Mouse (Mus musculus) limb, embryonic 15.5 days (tissue): ENCODE measurements around the gene Azgp1. TPM values are rescaled to one million over a fixed set of nuclear protein-coding genes. Genes with fewer than 3 reads are reported as not detected.
"Not testable (repeated sequence)": the region's sequence is repeated elsewhere in the genome, so short reads cannot be mapped to it uniquely, and the experiment has no call there.

Experiments used
- ATAC-seq: fragments of 200-750 bp; cut with Nextera tagmentation; 2 replicates; pipeline ENCODE4 v1.8.0; 2017; ENCODE audit warnings: low read depth, moderate TSS enrichment; ENCODE audit not compliant: insufficient number of reproducible peaks, low FRiP score, low TSS enrichment
- H3K27ac ChIP-seq: fragments of 300-500 bp; sonication (generic); 2 replicates; pipeline ENCODE4 v1.5.1; 2015; ENCODE audit warnings: moderate library complexity, mild to moderate bottlenecking, inconsistent platforms
- H3K27me3 ChIP-seq: fragments of 300-500 bp; sonication (generic); 2 replicates; pipeline ENCODE4 v1.6.1; 2015; ENCODE audit warnings: inconsistent platforms
- H3K36me3 ChIP-seq: fragments of 300-500 bp; sonication (generic); 2 replicates; pipeline ENCODE4 v1.6.1; 2015; ENCODE audit warnings: inconsistent platforms
- H3K4me1 ChIP-seq: fragments of 300-500 bp; sonication (generic); 2 replicates; pipeline ENCODE4 v1.6.1; 2015; ENCODE audit warnings: inconsistent platforms
- H3K4me2 ChIP-seq: fragments of 300-500 bp; sonication (generic); 2 replicates; pipeline ENCODE4 v1.6.1; 2015; ENCODE audit warnings: mild to moderate bottlenecking, inconsistent platforms
- H3K4me3 ChIP-seq: fragments of 300-500 bp; sonication (generic); 2 replicates; pipeline ENCODE4 v1.5.1; 2015; ENCODE audit warnings: mild to moderate bottlenecking, inconsistent platforms
- H3K9ac ChIP-seq: fragments of 300-500 bp; sonication (generic); 2 replicates; pipeline ENCODE4 v1.6.1; 2015; ENCODE audit warnings: inconsistent platforms
- H3K9me3 ChIP-seq: fragments of 300-500 bp; sonication (generic); 2 replicates; pipeline ENCODE4 v1.6.1; 2016; ENCODE audit warnings: inconsistent platforms
- WGBS: fragments of 180-500 bp; shearing (Covaris S2); methylation state at CpG from one replicate; pipeline ENCODE4 v1.1.7; 2015; 5-methylcytosine and 5-hydroxymethylcytosine counted together
- polyA plus RNA-seq: library from polyadenylated mRNA; unstranded; fragments of >200 nt; fragmentation: Nextera tagmentation; extraction: Ambion mirVana; gene quantifications from 2 replicates; pipeline ENCODE4 v1.2.1, GENCODE M21; 2015

The Azgp1 gene
- polyA plus RNA-seq, 1 experiment from 2014 or later, result not detected

GRCm38 (mm10) chr5:137974724-137975123, 6.6 kb upstream of the Azgp1 start:
- WGBS, result 66% methylated on average over 3 of the region's 3 CpGs
- Histone ChIP-seq H3K4me3 (no peak overlapping the region), H3K27me3 (no peaks in the 10 kb centered on the region), H3K36me3 (no peaks in the 10 kb centered on the region), H3K27ac (no peak overlapping the region), H3K9ac (no peak overlapping the region), H3K4me2 (no peak overlapping the region), H3K4me1 (no peaks in the 10 kb centered on the region), H3K9me3 (no peaks in the 10 kb centered on the region)
- no peak for ATAC-seq

GRCm38 (mm10) chr5:137975434-137975833, 5.9 kb upstream of the Azgp1 start:
- ATAC-seq, result no peak
- Histone ChIP-seq H3K4me2 (no peak overlapping the region), H3K9ac (no peak overlapping the region), H3K9me3 (no peaks in the 10 kb centered on the region), H3K27me3 (no peaks in the 10 kb centered on the region), H3K4me1 (no peaks in the 10 kb centered on the region), H3K36me3 (no peaks in the 10 kb centered on the region), H3K4me3 (no peak overlapping the region), H3K27ac (no peak overlapping the region)
- WGBS, result 51% methylated on average over 1 of the region's 1 CpGs

- Histone ChIP-seq H3K27me3 (no peaks in the 10 kb centered on the region), H3K4me3 (no peak overlapping the region), H3K4me2 (no peak overlapping the region), H3K9ac (no peak overlapping the region), H3K27ac (no peak overlapping the region), H3K9me3 (no peaks in the 10 kb centered on the region), H3K4me1 (0 out of 2 replicates have a peak, but pooled peaks cover 3% of the 10 kb centered on the region), H3K36me3 (no peaks in the 10 kb centered on the region)
- 27% methylated on average over 1 of the region's 1 CpGs for WGBS
- ATAC-seq, result no peak
Measured at GRCm38 (mm10) chr5:137977291-137977690, 4.0 kb upstream of the Azgp1 start.

- 74% methylated on average over 2 of the region's 2 CpGs for WGBS
- Histone ChIP-seq H3K4me3 (no peak overlapping the region), H3K4me2 (no peak overlapping the region), H3K27me3 (no peaks in the 10 kb centered on the region), H3K27ac (no peak overlapping the region), H3K4me1 (0 out of 2 replicates have a peak, but pooled peaks cover 3% of the 10 kb centered on the region), H3K9me3 (no peaks in the 10 kb centered on the region), H3K36me3 (no peaks in the 10 kb centered on the region), H3K9ac (no peak overlapping the region)
- no peak for ATAC-seq
Measured at GRCm38 (mm10) chr5:137979081-137979480, 2.2 kb upstream of the Azgp1 start.

- H3K27ac ChIP-seq, result no peak overlapping the region
- no peaks in the 10 kb centered on the region for H3K27me3 ChIP-seq
- H3K9me3 ChIP-seq, result no peaks in the 10 kb centered on the region
- H3K4me1 ChIP-seq, result 0 out of 2 replicates have a peak, but pooled peaks cover 1% of the 10 kb centered on the region
- H3K36me3 ChIP-seq, result no peaks in the 10 kb centered on the region
- no peak overlapping the region for H3K9ac ChIP-seq
- WGBS, result 84% methylated on average over 1 of the region's 1 CpGs
- no peak for ATAC-seq
- no peak overlapping the region for H3K4me3 ChIP-seq
- H3K4me2 ChIP-seq, result no peak overlapping the region
Measured at GRCm38 (mm10) chr5:137986351-137986750, 5.0 kb downstream of the Azgp1 start.

GRCm38 (mm10) chr5:138009437-138009836, 28.1 kb downstream of the Azgp1 start:
- Histone ChIP-seq H3K4me1 (no peaks in the 10 kb centered on the region), H3K27me3 (no peaks in the 10 kb centered on the region), H3K36me3 (no peaks in the 10 kb centered on the region), H3K4me2 (no peak overlapping the region), H3K9ac (no peak overlapping the region), H3K9me3 (no peaks in the 10 kb centered on the region), H3K4me3 (no peak overlapping the region), H3K27ac (no peak overlapping the region)
- 82% methylated on average over 5 of the region's 5 CpGs for WGBS
- no peak for ATAC-seq

GRCm38 (mm10) chr5:138012382-138012781, 31.1 kb downstream of the Azgp1 start:
- Histone ChIP-seq H3K4me1 (no peaks in the 10 kb centered on the region), H3K27me3 (no peaks in the 10 kb centered on the region), H3K9me3 (no peaks in the 10 kb centered on the region), H3K27ac (no peak overlapping the region), H3K4me2 (no peak overlapping the region), H3K9ac (no peak overlapping the region), H3K4me3 (no peak overlapping the region), H3K36me3 (no peaks in the 10 kb centered on the region)
- no peak for ATAC-seq
- 80% methylated on average over 5 of the region's 5 CpGs for WGBS

- H3K36me3 ChIP-seq, result no peaks in the 10 kb centered on the region
- no peaks in the 10 kb centered on the region for H3K4me1 ChIP-seq
- H3K27ac ChIP-seq, result no peak overlapping the region
- H3K4me2 ChIP-seq, result no peak overlapping the region
- H3K27me3 ChIP-seq, result no peaks in the 10 kb centered on the region
- H3K9me3 ChIP-seq, result no peaks in the 10 kb centered on the region
- ATAC-seq, result no peak
- H3K9ac ChIP-seq, result no peak overlapping the region
- no peak overlapping the region for H3K4me3 ChIP-seq
- 80% methylated on average over 2 of the region's 2 CpGs for WGBS
Measured at GRCm38 (mm10) chr5:138016530-138016929, 35.2 kb downstream of the Azgp1 start.

- H3K36me3 ChIP-seq, result no peaks in the 10 kb centered on the region
- H3K4me1 ChIP-seq, result no peaks in the 10 kb centered on the region
- no peak overlapping the region for H3K4me2 ChIP-seq
- H3K27me3 ChIP-seq, result no peaks in the 10 kb centered on the region
- no peak overlapping the region for H3K9ac ChIP-seq
- H3K4me3 ChIP-seq, result no peak overlapping the region
- H3K27ac ChIP-seq, result no peak overlapping the region
- H3K9me3 ChIP-seq, result no peaks in the 10 kb centered on the region
- no peak for ATAC-seq
Measured at GRCm38 (mm10) chr5:138016997-138017396, 35.7 kb downstream of the Azgp1 start.

GRCm38 (mm10) chr5:138019577-138019976, 38.3 kb downstream of the Azgp1 start:
- ATAC-seq, H3K4me3 ChIP-seq, H3K27me3 ChIP-seq, H3K9me3 ChIP-seq, H3K9ac ChIP-seq, H3K27ac ChIP-seq, H3K4me1 ChIP-seq, H3K36me3 ChIP-seq, H3K4me2 ChIP-seq: not testable (repeated sequence)
- 84% methylated on average over 4 of the region's 4 CpGs for WGBS

GRCm38 (mm10) chr5:138020961-138021479, 39.7 kb downstream of the Azgp1 start, which contains the start of the genes Smok3a and Smok3b:
TSS of gene Smok3a (plus strand) at chr5:138021261.
TSS of gene Smok3b (plus strand) at chr5:138021429.
- not testable (repeated sequence) for H3K4me2 ChIP-seq, H3K9ac ChIP-seq, H3K27ac ChIP-seq, H3K9me3 ChIP-seq, H3K36me3 ChIP-seq, H3K4me3 ChIP-seq, H3K4me1 ChIP-seq, H3K27me3 ChIP-seq, ATAC-seq
- WGBS, result 80% methylated on average over 3 of the region's 7 CpGs
